Mouse (Mus musculus) G1E-ER4 (cell line): Measurements from ENCODE around the gene Cryzl2. TPM values are rescaled to one million over a fixed set of nuclear protein-coding genes. Genes with fewer than 3 reads are reported as not detected.

Experiments
- GATA1 ChIP-seq: IDR thresholded peaks from one replicate; pipeline ENCODE4 v1.8.0; 2012; ENCODE audit warnings: low read length, inconsistent platforms
- polyA plus RNA-seq: library from polyadenylated mRNA; stranded (reverse); fragments of >175 nt; gene quantifications from 2 replicates; pipeline ENCODE4 v1.2.3, GENCODE M21; 2012

Gene Cryzl2
- not detected in 2 replicates for polyA plus RNA-seq

DNA sequence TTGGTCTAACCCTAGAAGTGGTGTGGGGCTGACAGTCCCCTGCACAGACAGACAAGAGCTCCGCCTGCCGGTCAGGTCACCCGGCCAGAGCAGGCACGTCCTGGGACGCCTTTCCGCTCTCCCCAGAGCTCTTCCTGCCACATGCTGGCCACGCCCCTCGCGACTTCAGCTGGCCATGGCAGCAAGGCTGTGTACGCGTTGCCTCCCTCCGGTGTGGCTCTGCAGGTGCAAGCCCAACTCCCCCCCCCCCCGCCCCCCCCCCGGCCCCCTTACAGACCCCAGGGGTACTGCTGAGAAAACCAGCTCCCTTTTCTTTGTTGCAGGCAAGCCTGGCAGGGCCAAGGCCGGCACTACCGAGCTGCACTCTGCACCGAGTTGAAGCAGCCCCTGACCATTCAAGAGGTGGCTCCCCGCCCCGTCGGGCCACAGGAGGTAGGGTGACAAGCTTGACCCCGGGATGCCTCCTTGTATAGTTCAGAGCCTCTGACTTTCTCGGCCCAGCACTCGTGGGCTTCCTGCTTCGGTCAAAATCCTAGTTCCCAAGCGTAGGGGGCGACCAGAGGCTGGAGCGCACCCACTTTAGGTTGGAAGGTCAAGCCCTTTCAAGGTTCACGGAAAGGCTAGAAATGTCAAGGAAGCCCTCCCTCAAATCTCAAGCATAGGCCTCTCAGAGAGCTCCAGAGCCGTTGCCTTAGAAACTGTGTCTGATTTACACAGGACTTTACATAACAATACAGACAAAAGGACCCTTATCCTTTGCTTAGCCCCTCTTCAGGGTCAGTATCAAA, at the start of gene Cryzl2:
Gene Cryzl2 (plus strand): TSS at position 157 of the 788 bp plus-strand sequence.
- TF ChIP-seq GATA1: no peak

GRCm38 (mm10) chr1:157409648-157410047, 48.7 kb upstream of the Cryzl2 start:
- no peak for TF ChIP-seq GATA1

- no peak for TF ChIP-seq GATA1
These were observed 47.4 kb upstream of the Cryzl2 start for GRCm38 (mm10) chr1:157410937-157411336.

DNA sequence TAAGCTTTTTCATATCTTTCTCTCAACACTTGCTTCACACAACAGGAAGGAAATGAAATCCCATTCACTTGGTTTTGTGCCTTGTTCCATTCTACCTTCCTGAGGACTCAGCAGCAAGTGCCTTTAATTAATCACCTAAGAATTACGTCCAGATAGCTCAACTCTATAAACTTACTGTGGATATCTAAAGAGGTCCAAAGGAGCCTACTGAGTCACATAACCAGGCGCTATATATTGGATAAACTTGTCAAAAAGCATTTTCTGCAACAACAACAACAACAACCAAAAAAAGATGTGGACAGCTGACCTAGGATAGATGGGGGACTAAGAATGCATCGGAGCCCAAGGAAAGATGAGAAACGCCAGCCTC, 47.1 kb upstream of the Cryzl2 start:
- TF ChIP-seq GATA1: no peak

DNA sequence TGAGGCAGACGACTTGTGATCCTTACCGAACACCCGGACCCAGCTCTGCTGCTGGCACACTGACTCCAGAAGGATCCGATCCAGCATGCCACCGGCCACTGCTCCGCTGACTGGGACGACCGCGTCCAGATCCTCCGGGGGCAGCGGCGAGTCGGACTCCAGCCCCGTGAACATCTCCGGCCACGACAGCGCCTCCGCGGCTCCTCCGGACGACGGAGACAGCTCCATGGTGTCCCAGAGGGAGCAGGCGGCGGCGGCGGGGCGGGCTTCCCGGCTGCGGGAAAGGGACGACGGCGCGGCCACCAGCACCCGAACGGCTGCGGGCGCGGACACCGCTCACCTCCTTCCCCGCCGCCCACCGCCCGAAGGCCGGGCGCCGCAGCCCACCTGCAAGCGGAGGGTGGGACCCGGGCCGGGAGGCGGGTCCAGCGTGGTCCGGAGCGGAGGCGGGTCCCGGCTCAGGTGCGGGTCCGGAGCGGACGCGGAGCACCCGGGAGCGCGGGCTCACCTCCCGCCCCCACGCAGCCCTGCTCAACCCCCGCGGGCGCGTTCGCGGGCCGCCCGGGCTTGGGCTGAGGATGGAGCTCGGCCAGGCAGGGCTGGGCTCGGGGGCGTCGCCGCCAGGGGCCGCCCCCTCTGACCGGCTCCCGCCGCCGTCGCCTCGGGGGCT, 46.5 kb upstream of the Cryzl2 start:
- TF ChIP-seq GATA1: no peak

GRCm38 (mm10) chr1:157412454-157413369, 45.7 kb upstream of the Cryzl2 start, which contains the start of gene Rasal2:
Gene Rasal2 (minus strand): TSS chr1:157412595.
- no peak for TF ChIP-seq GATA1

- TF ChIP-seq GATA1: no peak
These were observed 42.6 kb upstream of the Cryzl2 start for GRCm38 (mm10) chr1:157415771-157416170.

GRCm38 (mm10) chr1:157416628-157417027, 41.7 kb upstream of the Cryzl2 start:
- TF ChIP-seq GATA1: no peak

DNA sequence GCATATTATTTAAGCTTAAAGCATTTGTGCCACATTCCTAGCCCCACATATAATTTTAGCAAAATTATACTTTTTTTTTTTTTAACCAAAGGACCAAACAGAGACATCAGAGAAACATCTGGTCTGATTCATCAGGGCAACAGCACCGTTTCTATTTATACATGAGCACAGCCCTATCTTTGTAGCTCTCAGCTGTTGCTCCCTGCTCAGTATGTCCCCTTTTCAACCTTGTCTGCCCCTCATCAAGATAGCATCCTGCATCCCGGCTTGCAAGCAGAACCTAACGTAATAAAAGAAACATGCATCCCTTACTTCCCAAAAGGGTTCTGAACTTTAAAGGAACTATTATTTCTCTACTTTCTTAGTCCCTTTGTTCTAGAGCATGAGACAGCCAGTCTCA, 41.0 kb upstream of the Cryzl2 start:
- no peak for TF ChIP-seq GATA1

DNA sequence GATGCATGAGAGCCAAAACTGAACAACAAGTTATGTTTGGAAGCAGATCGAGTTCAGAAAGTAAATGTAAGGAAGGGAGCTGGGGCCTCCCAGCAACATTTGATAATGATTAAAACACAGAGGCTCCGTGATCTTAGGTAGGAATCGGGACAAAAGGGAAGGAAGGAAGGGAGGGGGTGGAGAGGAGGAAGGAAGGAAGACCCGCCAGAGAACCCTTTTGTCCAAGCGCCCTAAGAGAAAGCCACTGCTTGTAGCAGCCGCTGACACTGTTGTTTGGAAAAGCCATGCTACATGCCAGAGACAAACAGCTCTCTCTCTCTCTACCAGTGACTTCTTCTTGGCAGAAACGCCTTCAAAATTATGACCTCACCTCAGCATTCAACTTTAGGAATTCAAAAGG, 40.5 kb upstream of the Cryzl2 start:
- TF ChIP-seq GATA1: no peak

DNA sequence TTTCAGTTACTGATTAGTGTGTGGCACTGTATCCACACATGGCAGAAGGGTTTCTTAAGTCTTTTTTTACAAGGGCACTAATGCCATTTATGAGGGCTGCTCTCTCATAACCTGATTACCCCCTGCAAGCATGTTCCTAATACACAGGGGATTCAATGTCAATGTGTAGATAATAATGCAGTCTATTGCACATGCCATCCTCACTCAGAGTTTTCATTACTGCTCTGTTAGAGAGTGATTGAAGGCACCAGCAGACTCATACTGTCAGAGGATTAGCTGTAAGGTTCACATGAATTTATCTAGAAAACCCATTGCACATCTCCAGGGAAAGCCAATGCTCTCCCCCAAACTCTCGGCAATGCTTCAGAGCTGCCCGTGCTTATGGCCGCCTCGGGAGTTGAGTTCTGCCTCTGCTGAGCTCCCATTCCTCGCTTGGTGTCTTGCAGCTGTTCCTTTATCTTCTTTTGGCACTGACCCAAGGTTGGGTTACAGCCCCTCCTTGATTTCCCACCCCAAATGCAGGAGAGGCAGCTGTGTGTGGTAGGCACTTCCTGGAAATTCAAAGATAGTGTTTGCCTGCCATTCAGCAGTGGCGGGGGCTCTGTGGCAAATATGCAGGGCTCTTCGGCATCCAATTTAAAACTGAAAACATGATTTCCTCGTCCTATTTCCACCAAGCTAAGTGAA, 32.5 kb upstream of the Cryzl2 start:
- TF ChIP-seq GATA1: no peak

- no peak for TF ChIP-seq GATA1
These were observed 31.4 kb upstream of the Cryzl2 start for GRCm38 (mm10) chr1:157426933-157427332.

DNA sequence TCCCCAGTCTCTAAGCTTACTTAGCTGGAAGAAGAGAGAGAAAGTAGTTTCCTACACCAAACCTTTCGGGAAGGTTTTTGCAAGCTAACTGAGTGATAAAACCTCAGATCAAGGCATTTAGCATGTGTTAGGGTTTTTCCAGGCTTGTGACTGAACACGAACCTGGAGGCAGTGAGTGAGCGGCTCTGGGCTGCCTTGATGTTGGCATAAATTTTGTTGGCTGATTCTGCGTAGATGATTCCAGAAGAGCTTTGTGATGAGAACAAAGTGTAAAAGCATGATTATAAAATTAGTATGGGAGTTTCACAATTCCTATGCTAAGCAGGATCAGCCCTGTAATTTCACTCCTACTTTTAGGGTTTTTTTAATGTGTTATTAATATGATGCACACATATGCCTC, 30.8 kb upstream of the Cryzl2 start:
- no peak for TF ChIP-seq GATA1

DNA sequence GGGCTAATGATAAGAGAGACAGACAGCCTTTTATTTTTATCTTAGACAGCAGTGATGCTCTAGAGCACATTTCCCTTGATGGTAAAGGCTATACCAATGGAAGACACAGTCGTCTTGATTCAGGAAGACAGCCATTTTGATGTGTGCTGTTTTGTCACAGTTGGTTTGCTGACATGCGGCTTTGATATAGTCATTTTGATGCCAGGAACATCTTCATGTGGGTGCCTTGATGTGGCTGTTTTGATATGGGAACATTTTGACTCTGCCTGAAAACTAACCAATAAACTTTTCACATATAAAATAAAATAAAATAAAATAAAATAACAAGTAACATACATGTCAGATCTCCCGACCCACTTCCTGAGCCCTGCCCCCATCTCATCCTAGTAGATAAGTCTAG, 30.0 kb upstream of the Cryzl2 start:
- TF ChIP-seq GATA1: no peak

DNA sequence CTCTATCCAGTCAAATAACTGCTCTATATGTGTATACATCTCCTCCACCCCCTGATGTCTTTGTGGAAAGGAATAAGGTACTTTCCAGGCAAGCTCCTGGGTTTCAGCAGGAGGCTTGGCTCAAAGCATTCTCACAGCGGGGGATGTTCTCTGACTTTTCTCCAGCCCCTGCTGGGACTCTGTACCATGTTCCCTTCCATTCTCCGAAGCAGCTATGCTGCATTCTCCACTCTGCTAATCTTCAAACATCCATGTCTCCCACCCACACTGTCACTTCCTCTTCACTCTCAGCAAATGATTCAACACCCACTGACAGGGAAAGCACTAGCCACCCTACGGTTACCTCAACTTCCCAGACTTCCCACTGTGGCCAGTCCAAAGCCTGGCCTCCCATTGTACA, 25.1 kb upstream of the Cryzl2 start:
- no peak for TF ChIP-seq GATA1
